Mouse (Mus musculus) heart, embryonic 16.5 days (tissue): ENCODE results near the gene Tmc1. TPM values are rescaled to one million over a fixed set of nuclear protein-coding genes. Genes with fewer than 3 reads are reported as not detected.

Experiments used
- ATAC-seq: fragments of 200-750 bp; cut with Nextera tagmentation; replicated peaks from 2 replicates; pipeline ENCODE4 v1.8.0; 2017; ENCODE audit warnings: moderate number of reproducible peaks; ENCODE audit not compliant: insufficient read depth, low FRiP score; ENCODE audit errors: extremely low read depth
- H3K27ac ChIP-seq: fragments of 300-500 bp; sonication (generic); 2 replicates; pipeline ENCODE4 v1.5.1; 2014; ENCODE audit warnings: mild to moderate bottlenecking, low read length, control low read depth, moderate library complexity
- H3K27me3 ChIP-seq: fragments of 300-500 bp; sonication (generic); 2 replicates; pipeline ENCODE4 v1.6.1; 2014; ENCODE audit warnings: low read length, mixed read lengths; ENCODE audit not compliant: control insufficient read depth, insufficient read depth
- H3K36me3 ChIP-seq: fragments of 300-500 bp; sonication (generic); 2 replicates; pipeline ENCODE4 v1.6.1; 2014; ENCODE audit not compliant: control insufficient read depth, insufficient read depth
- H3K4me1 ChIP-seq: fragments of 300-500 bp; sonication (generic); 2 replicates; pipeline ENCODE4 v1.6.1; 2014; ENCODE audit warnings: low read length, mixed read lengths; ENCODE audit not compliant: control insufficient read depth, insufficient read depth
- H3K4me2 ChIP-seq: fragments of 300-500 bp; sonication (generic); 2 replicates; pipeline ENCODE4 v1.6.1; 2014; ENCODE audit warnings: low read depth, mild to moderate bottlenecking, control low read depth, low read length
- H3K4me3 ChIP-seq: fragments of 300-500 bp; sonication (generic); 2 replicates; pipeline ENCODE4 v1.5.1; 2014; ENCODE audit warnings: mild to moderate bottlenecking, control low read depth, low read length
- H3K9ac ChIP-seq: fragments of 300-500 bp; sonication (generic); 2 replicates; pipeline ENCODE4 v1.6.1; 2014; ENCODE audit warnings: low read length, control low read depth
- H3K9me3 ChIP-seq: fragments of 300-500 bp; sonication (generic); replicated peaks from 2 replicates; pipeline ENCODE4 v1.6.1; 2016; ENCODE audit warnings: low read length; ENCODE audit not compliant: control insufficient read depth
- WGBS: fragments of 180-500 bp; shearing (Covaris S2); extraction: QIAGEN DNeasy Blood & Tissue Kit; methylation state at CpG from one replicate; pipeline ENCODE4 v1.1.7; 2014; 5-methylcytosine and 5-hydroxymethylcytosine counted together
- polyA plus RNA-seq: library from polyadenylated mRNA; unstranded; fragments of >200 nt; fragmentation: Nextera tagmentation; extraction: Ambion mirVana; gene quantifications from 2 replicates; pipeline ENCODE4 v1.2.1, GENCODE M21; 2015

Gene Tmc1
- polyA plus RNA-seq: not detected in 2 replicates

- Histone ChIP-seq H3K4me1 (no peaks in the 10 kb centered on the region), H3K27ac (no peak within 1 kb of the TSS), H3K4me2 (no peak within 1 kb of the TSS), H3K9ac (no peak within 1 kb of the TSS), H3K27me3 (no peaks in the 10 kb centered on the region), H3K9me3 (no peaks in the 10 kb centered on the region), H3K36me3 (no peaks in the 10 kb centered on the region), H3K4me3 (no peak within 1 kb of the TSS)
- WGBS: 69% methylated on average over 6 of the region's 6 CpGs
- no peak for ATAC-seq
Observed at GRCm38 (mm10) chr19:20953874-20954273, at the start of gene Tmc1. Tmc1 (minus strand) TSS chr19:20954202.

DNA sequence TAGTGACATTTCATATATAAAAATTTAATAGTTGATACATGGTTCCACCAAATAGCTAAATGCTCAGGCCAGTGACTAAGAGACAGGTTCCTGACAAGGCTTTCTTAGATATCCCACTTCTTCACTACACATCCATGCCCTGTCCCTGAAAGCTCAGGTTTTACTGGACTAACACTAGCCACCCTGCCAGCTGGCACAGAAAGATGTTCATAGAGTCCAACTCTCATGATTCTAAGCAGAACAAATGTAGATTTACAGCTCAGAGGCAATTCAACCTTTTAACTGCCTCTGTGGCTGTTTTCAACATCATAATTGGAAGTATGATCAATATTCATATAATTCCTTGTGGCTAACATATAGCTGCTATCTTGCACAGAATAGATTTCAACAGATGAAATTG, 47.5 kb upstream of the Tmc1 start:
- ATAC-seq: no peak
- no peak overlapping the region for H3K9ac ChIP-seq

DNA sequence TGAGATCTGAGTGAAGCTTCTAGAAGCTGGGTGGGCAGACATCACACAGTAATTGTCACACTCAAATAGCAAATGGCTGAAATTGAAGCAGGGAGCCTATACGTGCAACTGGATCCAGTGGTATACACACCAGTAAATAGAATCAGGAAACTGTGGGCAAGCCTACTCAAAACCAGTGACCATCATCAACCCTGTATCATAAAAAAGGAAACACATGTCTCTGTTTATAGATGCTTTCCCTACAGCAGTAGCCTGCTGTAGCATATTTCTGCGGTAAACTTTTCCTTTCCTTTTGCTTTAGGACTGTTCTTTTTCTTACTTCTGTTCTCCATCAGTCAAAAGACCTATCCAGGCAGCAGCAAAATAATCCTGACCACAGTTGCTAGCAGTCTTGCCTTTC, 25.2 kb upstream of the Tmc1 start:
- Histone ChIP-seq H3K4me1 (no peaks in the 10 kb centered on the region), H3K9ac (no peak overlapping the region), H3K36me3 (no peaks in the 10 kb centered on the region), H3K9me3 (no peaks in the 10 kb centered on the region), H3K4me3 (no peak overlapping the region), H3K27ac (no peak overlapping the region), H3K4me2 (no peak overlapping the region), H3K27me3 (no peaks in the 10 kb centered on the region)
- 82% methylated on average over 2 of the region's 2 CpGs for WGBS
- no peak for ATAC-seq

More for the DNA sequence above, 47.5 kb upstream of the Tmc1 start:
- Histone ChIP-seq H3K4me1 (no peaks in the 10 kb centered on the region), H3K4me2 (no peak overlapping the region), H3K4me3 (no peak overlapping the region), H3K9me3 (no peaks in the 10 kb centered on the region), H3K36me3 (no peaks in the 10 kb centered on the region), H3K27me3 (no peaks in the 10 kb centered on the region), H3K27ac (no peak overlapping the region)

DNA sequence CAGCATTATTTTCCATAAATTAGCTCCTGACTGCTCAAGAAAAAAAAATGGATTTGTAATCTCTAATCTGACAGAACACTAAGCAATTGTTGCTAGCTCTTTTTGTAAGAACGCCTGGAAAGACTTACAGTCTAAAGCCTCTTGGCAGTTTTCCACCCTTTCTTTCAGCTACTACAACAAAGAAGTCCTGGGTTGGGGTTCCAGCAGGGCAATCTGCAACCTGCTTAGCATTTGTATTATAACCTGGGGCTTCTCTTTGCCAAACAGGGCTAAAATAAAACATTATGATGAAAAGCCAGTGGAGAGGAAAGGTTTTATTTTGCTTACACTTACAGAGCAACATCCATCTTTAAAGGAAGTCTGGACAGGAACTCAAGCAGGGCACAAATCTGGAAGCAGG, 24.1 kb upstream of the Tmc1 start:
- ATAC-seq: no peak

GRCm38 (mm10) chr19:20971926-20972325, 17.9 kb upstream of the Tmc1 start:
- Histone ChIP-seq H3K4me1 (no peaks in the 10 kb centered on the region), H3K4me3 (no peak overlapping the region), H3K9ac (no peak overlapping the region), H3K36me3 (no peaks in the 10 kb centered on the region), H3K27me3 (no peaks in the 10 kb centered on the region), H3K27ac (no peak overlapping the region), H3K4me2 (no peak overlapping the region), H3K9me3 (no peaks in the 10 kb centered on the region)
- no peak for ATAC-seq
- whole genome bisulfite sequencing: 89% methylated on average over 1 of the region's 1 CpGs

More for the DNA sequence above, 24.1 kb upstream of the Tmc1 start:
- H3K4me3 ChIP-seq: no peak overlapping the region
- H3K4me2 ChIP-seq: no peak overlapping the region
- no peaks in the 10 kb centered on the region for H3K9me3 ChIP-seq
- no peaks in the 10 kb centered on the region for H3K36me3 ChIP-seq
- whole genome bisulfite sequencing: 13% methylated on average over 1 of the region's 1 CpGs
- no peaks in the 10 kb centered on the region for H3K4me1 ChIP-seq
- no peak overlapping the region for H3K9ac ChIP-seq
- no peak overlapping the region for H3K27ac ChIP-seq
- no peaks in the 10 kb centered on the region for H3K27me3 ChIP-seq

DNA sequence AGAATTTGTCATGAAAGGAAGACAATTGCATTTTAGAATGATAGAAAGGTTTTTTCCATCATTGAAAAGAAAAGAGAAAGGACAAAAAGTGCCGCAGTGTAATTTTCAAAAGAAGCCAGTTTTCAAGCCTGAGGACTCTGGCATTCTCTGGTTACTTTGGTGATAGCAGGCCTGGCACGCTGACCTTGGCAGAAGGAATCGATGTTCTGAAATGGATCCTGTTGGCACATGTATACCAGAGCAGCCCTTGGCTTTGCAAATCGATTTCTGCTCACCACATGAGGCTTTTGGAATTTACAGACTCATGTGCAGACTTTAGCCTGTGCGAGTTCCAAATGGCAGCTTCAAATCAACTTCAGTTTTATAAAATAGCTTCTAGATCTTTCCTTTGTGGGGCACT, 813 bp upstream of the Tmc1 start:
- H3K9me3 ChIP-seq: no peaks in the 10 kb centered on the region
- no peaks in the 10 kb centered on the region for H3K4me1 ChIP-seq
- no peak overlapping the region for H3K4me2 ChIP-seq
- H3K27me3 ChIP-seq: no peaks in the 10 kb centered on the region
- H3K9ac ChIP-seq: no peak overlapping the region
- H3K36me3 ChIP-seq: no peaks in the 10 kb centered on the region
- WGBS: 79% methylated on average over 5 of the region's 5 CpGs
- H3K4me3 ChIP-seq: no peak overlapping the region
- no peak for ATAC-seq
- no peak overlapping the region for H3K27ac ChIP-seq

DNA sequence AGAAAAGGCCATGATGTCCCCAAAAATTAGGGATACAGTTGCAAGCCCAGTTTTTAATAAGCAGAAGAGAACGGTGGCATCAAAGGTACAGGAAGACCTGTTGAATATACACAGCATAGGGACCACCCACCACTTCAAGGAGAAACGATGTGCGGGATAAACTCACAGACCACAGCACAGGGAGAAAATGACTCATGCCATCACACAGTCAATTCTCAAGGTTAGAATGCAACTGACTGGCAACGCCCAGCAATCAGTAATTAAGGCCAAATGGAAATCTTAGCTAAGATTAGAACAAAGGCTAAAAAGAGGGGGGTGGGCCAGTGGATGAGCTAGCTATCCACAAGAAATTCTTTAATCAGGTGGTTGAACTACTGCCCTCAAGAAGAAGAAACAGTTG, 9.6 kb downstream of the Tmc1 start:
- ATAC-seq: no peak
- WGBS: 58% methylated on average over 4 of the region's 4 CpGs
- no peaks in the 10 kb centered on the region for H3K4me1 ChIP-seq

DNA sequence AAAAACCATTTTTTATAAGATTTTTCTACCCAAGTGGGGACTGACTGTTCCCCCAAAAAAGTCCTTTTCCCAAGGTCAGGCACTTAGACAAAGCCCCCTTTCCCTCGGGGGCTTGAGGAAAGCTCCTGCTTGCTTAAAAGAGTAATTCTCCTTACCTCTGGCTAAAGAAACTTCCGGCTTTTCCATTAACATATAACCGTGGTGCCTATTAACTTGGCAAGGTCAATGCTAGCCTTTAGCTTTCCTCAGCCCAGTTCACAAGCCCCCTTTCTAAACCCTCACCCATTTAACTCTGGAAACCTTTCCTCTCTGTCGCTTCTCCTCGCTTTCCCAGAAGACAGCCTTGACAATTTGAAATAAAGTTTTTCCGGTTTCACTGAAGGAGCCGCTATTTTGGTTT, 29.7 kb downstream of the Tmc1 start:
- Histone ChIP-seq H3K27ac (no peak overlapping the region), H3K4me1 (peaks cover 10% of the 10 kb centered on the region), H3K27me3 (no peaks in the 10 kb centered on the region), H3K36me3 (no peaks in the 10 kb centered on the region), H3K4me3 (no peak overlapping the region), H3K4me2 (peak overlapping the region; percentile 44; the same call in 1 of the 2 replicates), H3K9ac (no peak overlapping the region), H3K9me3 (no peaks in the 10 kb centered on the region)
- WGBS: 47% methylated on average over 7 of the region's 7 CpGs
- ATAC-seq: no peak

More for the DNA sequence above, 9.6 kb downstream of the Tmc1 start:
- Histone ChIP-seq H3K9ac (no peak overlapping the region), H3K27ac (no peak overlapping the region), H3K27me3 (no peaks in the 10 kb centered on the region), H3K4me2 (no peak overlapping the region), H3K36me3 (no peaks in the 10 kb centered on the region), H3K9me3 (no peaks in the 10 kb centered on the region), H3K4me3 (no peak overlapping the region)

GRCm38 (mm10) chr19:20923336-20924211, 30.4 kb downstream of the Tmc1 start:
- H3K27ac ChIP-seq: no peak overlapping the region
- WGBS: 16% methylated on average over 10 of the region's 10 CpGs
- no peak overlapping the region for H3K4me3 ChIP-seq
- no peaks in the 10 kb centered on the region for H3K9me3 ChIP-seq
- H3K4me1 ChIP-seq: peaks cover 10% of the 10 kb centered on the region
- H3K9ac ChIP-seq: no peak overlapping the region
- no peaks in the 10 kb centered on the region for H3K36me3 ChIP-seq
- no peak for ATAC-seq
- peak overlapping the region; percentile 44 for H3K4me2 ChIP-seq
- no peaks in the 10 kb centered on the region for H3K27me3 ChIP-seq
